34 mouse cellular contexts compared by ENCODE assay signal in the genomic region with DNA sequence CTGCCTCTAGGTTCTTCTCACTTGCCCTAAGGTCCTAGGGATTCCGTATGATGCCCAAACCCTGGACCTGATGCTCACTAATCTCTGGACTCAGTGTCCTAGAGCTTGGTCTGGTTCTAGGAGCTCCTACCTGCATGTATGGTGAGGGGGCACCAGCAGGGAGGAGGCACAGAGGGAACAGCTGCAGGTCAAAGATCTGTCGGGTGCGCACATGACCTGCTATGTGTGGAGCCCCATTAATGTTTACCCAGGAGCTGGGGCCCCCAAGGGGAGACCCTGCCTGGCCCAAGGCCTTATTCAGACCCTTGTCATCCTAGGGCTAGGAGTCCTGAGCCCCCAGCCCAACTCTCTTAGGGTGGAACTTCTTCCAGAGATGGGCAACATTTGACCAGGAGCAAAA. TPM values are rescaled to one million over a fixed set of nuclear protein-coding genes. Genes with fewer than 3 reads are reported as not detected.
DNase-seq lines count a peak whose midpoint lies in the region; ATAC-seq and TF ChIP-seq lines count a peak whose summit lies in the region.
"Had no signal": no experiment of that assay in that cellular context is flagged by ENCODE, and none has a peak within 500 bp of the region (broad histone marks: within the 10 kb centered on the region; RNA-seq: fewer than 3 reads in every experiment).

Gene Slc34a3 (minus strand): TSS at position 315 of the 400 bp plus-strand sequence.

- H3K9me3 ChIP-seq in intestine, embryonic 16.5 days (ENCODE audit: control insufficient read depth, low read length), result no peaks in the 10 kb centered on the region
- no peaks in the 10 kb centered on the region for H3K9me3 ChIP-seq in kidney, postnatal 0 days (replicated peaks; ENCODE audit: low read length)
- H3K9me3 ChIP-seq: liver, embryonic 15.5 days; midbrain, embryonic 10.5 days; neural tube, embryonic 12.5 days had no signal

- no peak for TF ChIP-seq CTCF in kidney, adult 2 months (conservative IDR thresholded peaks at IDR 0.05; ENCODE audit: insufficient read depth, insufficient read length, low read depth, low read length)
- TF ChIP-seq CTCF in kidney, postnatal 0 days (IDR thresholded peaks at IDR 0.05; ENCODE audit: low read depth), result no peak
- TF ChIP-seq CTCF in small intestine, adult 2 months (IDR thresholded peaks at IDR 0.05; ENCODE audit: extremely low read depth, insufficient read length, insufficient replicate concordance, low read depth, low read length), result no peak

- no peaks in the 10 kb centered on the region for H3K27me3 ChIP-seq in intestine, embryonic 16.5 days (replicated peaks; ENCODE audit: control insufficient read depth, insufficient read depth, low read length)
- no peaks in the 10 kb centered on the region for H3K27me3 ChIP-seq in kidney, adult 2 months (replicated peaks; ENCODE audit: control insufficient read depth, insufficient read depth, low read length)
- H3K27me3 ChIP-seq in kidney, postnatal 0 days (ENCODE audit: insufficient read depth, low read length), result no peaks in the 10 kb centered on the region
- H3K27me3 ChIP-seq in small intestine, adult 2 months (ENCODE audit: control insufficient read depth, insufficient read depth, low read length), result no peaks in the 10 kb centered on the region

- peak; percentile 73 for ATAC-seq in intestine, embryonic 16.5 days
- ATAC-seq in kidney, postnatal 0 days (replicated peaks; ENCODE audit: low FRiP score, low read depth), result no peak; the same call in 1 of the 2 replicates
- ATAC-seq: activated CD4-positive, CD25-positive, alpha-beta regulatory T cell, adult 4 months; forebrain, embryonic 16.5 days had no signal

- H3K4me3 ChIP-seq in intestine, embryonic 16.5 days (ENCODE audit: low read length), result 0 out of 2 replicates have a peak within 1 kb of the TSS, but pooled peaks have one; percentile 14
- H3K4me3 ChIP-seq in kidney, adult 2 months (ENCODE audit: insufficient read depth, low read depth, low read length), result peak within 1 kb of the TSS; percentile 34
- H3K4me3 ChIP-seq in kidney, postnatal 0 days (replicated peaks; ENCODE audit: low read depth, low read length), result no peak within 1 kb of the TSS
- H3K4me3 ChIP-seq in small intestine, adult 2 months (ENCODE audit: low read depth, low read length), result no peak within 1 kb of the TSS
- H3K4me3 ChIP-seq: erythroblast, embryonic 14.5 days; liver, embryonic 15.5 days; midbrain, embryonic 10.5 days; myocyte; neural tube, embryonic 12.5 days had no signal

- no peak for TF ChIP-seq POLR2A in kidney, adult 2 months (IDR thresholded peaks at IDR 0.05; ENCODE audit: low read depth, low read length)
- no peak for TF ChIP-seq POLR2A in small intestine, adult 2 months (IDR thresholded peaks at IDR 0.05; ENCODE audit: low read depth, low read length)

- H3K4me2 ChIP-seq in intestine, embryonic 16.5 days (ENCODE audit: low read depth, low read length), result peak within 1 kb of the TSS; percentile 38
- H3K4me2 ChIP-seq in kidney, postnatal 0 days (ENCODE audit: low read length), result no peak within 1 kb of the TSS
- H3K4me2 ChIP-seq: liver, embryonic 15.5 days; lung, embryonic 14.5 days; neural tube, embryonic 12.5 days had no signal

- peaks cover 39% of the 10 kb centered on the region for H3K4me1 ChIP-seq in intestine, embryonic 16.5 days (ENCODE audit: control insufficient read depth, insufficient read depth, low read length)
- H3K4me1 ChIP-seq in kidney, adult 2 months (ENCODE audit: control insufficient read depth, insufficient read depth, low read length), result peaks cover 12% of the 10 kb centered on the region
- H3K4me1 ChIP-seq in kidney, postnatal 0 days (replicated peaks; ENCODE audit: insufficient read depth, low read length), result 0 out of 2 replicates have a peak, but pooled peaks cover 1% of the 10 kb centered on the region
- peaks cover 37% of the 10 kb centered on the region for H3K4me1 ChIP-seq in small intestine, adult 2 months (ENCODE audit: control insufficient read depth, insufficient read depth, insufficient read length, low read length)

- H3K27ac ChIP-seq in intestine, embryonic 16.5 days (ENCODE audit: low read length), result peak within 1 kb of the TSS; percentile 90
- peak within 1 kb of the TSS; percentile 65 for H3K27ac ChIP-seq in kidney, adult 2 months (ENCODE audit: insufficient read depth, low read depth, low read length)
- H3K27ac ChIP-seq in kidney, postnatal 0 days, result peak within 1 kb of the TSS; percentile 25; the same call in 1 of the 2 replicates
- peak within 1 kb of the TSS; percentile 86 for H3K27ac ChIP-seq in small intestine, adult 2 months (ENCODE audit: insufficient read depth, low read depth, low read length)
- H3K27ac ChIP-seq: liver, embryonic 15.5 days; midbrain, embryonic 10.5 days; neural tube, embryonic 12.5 days had no signal

- 62% methylated on average over 3 of the region's 3 CpGs for WGBS in intestine, embryonic 16.5 days
- WGBS in kidney, adult 2 months, result 44% methylated on average over 3 of the region's 3 CpGs
- 76% methylated on average over 3 of the region's 3 CpGs for WGBS in kidney, postnatal 0 days
- WGBS in small intestine, adult 2 months, result 41% methylated on average over 3 of the region's 3 CpGs

- DNase-seq in kidney, adult 2 months, result peak; percentile 63
- DNase-seq in kidney, postnatal 0 days (ENCODE audit: low spot score), result no peak
- DNase-seq in c-Kit-positive CD71-positive TER-119-positive erythroid progenitor cells, embryonic 14.5 days (ENCODE audit: low spot score), result no peak
- no peak for DNase-seq in right cerebral cortex, postnatal 4 days
- DNase-seq in heart, adult 11 months, result no peak
- DNase-seq: adrenal gland, adult 2 months; adrenal gland, postnatal 36 days; cerebellum, adult 2 months; cerebellum, postnatal 14 days; heart, postnatal 14 days; layer of hippocampus, adult 9-11 months; lung, embryonic 14.5 days; lung, postnatal 14 days; right cerebral cortex, postnatal 14 days; spleen, adult 18-20 months; thymus, adult 18-20 months; thymus, postnatal 25 days had no signal

- H3K9ac ChIP-seq in intestine, embryonic 16.5 days (ENCODE audit: low read depth, low read length), result peak within 1 kb of the TSS; percentile 55
- no peak within 1 kb of the TSS for H3K9ac ChIP-seq in kidney, postnatal 0 days (ENCODE audit: low read depth, low read length)
- H3K9ac ChIP-seq: liver, embryonic 15.5 days; lung, embryonic 14.5 days; neural tube, embryonic 12.5 days had no signal

- no peaks in the 10 kb centered on the region for H3K36me3 ChIP-seq in intestine, embryonic 16.5 days (ENCODE audit: control insufficient read depth, insufficient read depth, low read length)
- no peaks in the 10 kb centered on the region for H3K36me3 ChIP-seq in kidney, adult 2 months (ENCODE audit: control insufficient read depth, insufficient read depth, low read length)
- H3K36me3 ChIP-seq in kidney, postnatal 0 days (ENCODE audit: insufficient read depth, low read length), result no peaks in the 10 kb centered on the region
- no peaks in the 10 kb centered on the region for H3K36me3 ChIP-seq in small intestine, adult 2 months (ENCODE audit: control insufficient read depth, insufficient read depth, low read length)
- H3K36me3 ChIP-seq: liver, embryonic 15.5 days; midbrain, embryonic 10.5 days; neural tube, embryonic 12.5 days had no signal

RNA-seq across cellular contexts. Expression of gene Slc34a3, which starts in this region (rescaled TPM):
- 11.3 and 17.7 TPM in 2 replicates for polyA plus RNA-seq in intestine, embryonic 16.5 days (2015; fragmentation: Nextera tagmentation; extraction: Ambion mirVana)
- 240 and 299 TPM in 2 replicates for polyA plus RNA-seq in kidney, adult 2 months (2012; rRNA removed)
- polyA plus RNA-seq in kidney, postnatal 0 days (2015; fragmentation: Nextera tagmentation; extraction: Ambion mirVana), result 1.5 and 1.6 TPM in 2 replicates
- 0.05 and 5.6 TPM in 2 replicates for polyA plus RNA-seq in small intestine, adult 2 months (2012; rRNA removed)
- polyA plus RNA-seq: activated CD4-positive, CD25-positive, alpha-beta regulatory T cell, adult 4 months; adrenal gland, adult 2 months; brain, embryonic 14.5 days; embryonic facial prominence, embryonic 14.5 days; erythroblast, embryonic 14.5 days; forebrain, embryonic 11.5 days; forebrain, embryonic 16.5 days; gonadal fat pad, adult 2 months; heart, embryonic 14.5 days; hindbrain, embryonic 11.5 days; limb, embryonic 11.5 days; liver, embryonic 15.5 days; lung, embryonic 14.5 days; midbrain, embryonic 10.5 days; midbrain, postnatal 0 days; myocyte; neural tube, embryonic 12.5 days had no signal

Comparison
In these comparisons a context has a peak if more than half of its experiments do, and no peak if none do; other contexts are left out.
1. RNA of gene Slc34a3 (polyA plus RNA-seq): 240 to 299 TPM in kidney, adult 2 months; 11.3 to 17.7 TPM in intestine, embryonic 16.5 days, 0.05 to 5.6 TPM in small intestine, adult 2 months and 1.5 to 1.6 TPM in kidney, postnatal 0 days; every median in the first group is over 10 times any median in the second.
2. H3K4me3 ChIP-seq: peak in intestine, embryonic 16.5 days (single experiment) and kidney, adult 2 months (single experiment); none in kidney, postnatal 0 days (single experiment) and small intestine, adult 2 months (single experiment).
3. H3K27ac ChIP-seq: peak in every context shown above with its lines; median percentile 90 in intestine, embryonic 16.5 days; 86 in small intestine, adult 2 months; 65 in kidney, adult 2 months; 25 in kidney, postnatal 0 days.